Mouse (Mus musculus) midbrain, postnatal 0 days (tissue): ENCODE data around the gene Ahsg. TPM values are rescaled to one million over a fixed set of nuclear protein-coding genes. Genes with fewer than 3 reads are reported as not detected.

ENCODE experiments used
- ATAC-seq: fragments of 200-750 bp; cut with Nextera tagmentation; 2 replicates; pipeline ENCODE4 v1.8.0; 2017; ENCODE audit warnings: moderate number of reproducible peaks, mild to moderate bottlenecking, moderate TSS enrichment, moderate library complexity; ENCODE audit not compliant: low FRiP score
- DNase-seq: peaks from one replicate; pipeline ENCODE4 v3.0.0-alpha.2; 2015; ENCODE audit warnings: low spot score
- H3K27ac ChIP-seq: fragments of 300-500 bp; sonication (generic); 2 replicates; pipeline ENCODE4 v1.5.1; 2014; ENCODE audit warnings: low read depth, mild to moderate bottlenecking, low read length, mixed read lengths
- H3K27me3 ChIP-seq: fragments of 300-500 bp; sonication (generic); 2 replicates; pipeline ENCODE4 v1.6.1; 2014; ENCODE audit warnings: low read length, control low read depth, mixed read lengths; ENCODE audit not compliant: insufficient read depth
- H3K36me3 ChIP-seq: fragments of 300-500 bp; sonication (generic); 2 replicates; pipeline ENCODE4 v1.6.1; 2014; ENCODE audit warnings: low read length, control low read depth, mixed read lengths; ENCODE audit not compliant: insufficient read depth
- H3K4me1 ChIP-seq: fragments of 300-500 bp; sonication (generic); 2 replicates; pipeline ENCODE4 v1.6.1; 2014; ENCODE audit warnings: mild to moderate bottlenecking, control low read depth, antibody characterized with exemption, low read length, mixed read lengths; ENCODE audit not compliant: insufficient read depth
- H3K4me2 ChIP-seq: fragments of 300-500 bp; sonication (generic); 2 replicates; pipeline ENCODE4 v1.6.1; 2014; ENCODE audit warnings: low read depth, mild to moderate bottlenecking, low read length, mixed read lengths; ENCODE audit not compliant: poor library complexity, severe bottlenecking
- H3K4me3 ChIP-seq: fragments of 300-500 bp; sonication (generic); 2 replicates; pipeline ENCODE4 v1.5.1; 2014; ENCODE audit warnings: low read depth, mild to moderate bottlenecking, low read length, moderate library complexity
- H3K9ac ChIP-seq: fragments of 300-500 bp; sonication (generic); replicated peaks from 2 replicates; pipeline ENCODE4 v1.6.1; 2014; ENCODE audit warnings: mild to moderate bottlenecking, low read length, moderate library complexity, mixed read lengths; ENCODE audit not compliant: poor library complexity, severe bottlenecking
- H3K9me3 ChIP-seq: fragments of 300-500 bp; sonication (generic); 2 replicates; pipeline ENCODE4 v1.6.1; 2016; ENCODE audit warnings: low read length, control low read depth
- CTCF ChIP-seq: IDR thresholded peaks from 2 replicates; pipeline ENCODE4 v1.5.1; 2016; ENCODE audit warnings: antibody characterized with exemption, mild to moderate bottlenecking
- WGBS: fragments of 180-500 bp; shearing (Covaris S2); extraction: QIAGEN DNeasy Blood & Tissue Kit; methylation state at CpG from one replicate; pipeline ENCODE4 v1.1.7; 2014; 5-methylcytosine and 5-hydroxymethylcytosine counted together
- polyA plus RNA-seq: library from polyadenylated mRNA; unstranded; fragments of >200 nt; fragmentation: Nextera tagmentation; extraction: Ambion mirVana; gene quantifications from 2 replicates; pipeline ENCODE4 v1.2.1, GENCODE M21; 2015
- total RNA-seq: library from RNA; depleted of rRNA; stranded (reverse); fragments of >200 nt; gene quantifications from 2 replicates; pipeline ENCODE4 v1.2.3, GENCODE M21; 2014

Ahsg gene
- total and polyA plus RNA-seq, 2 experiments from 2014 or later = 0.36 TPM; not detected in 1

GRCm38 (mm10) chr16:22891733-22892154 is 667 bp downstream of the Ahsg start:
- TF ChIP-seq CTCF = no peak
- H3K9me3 ChIP-seq = no peaks in the 10 kb centered on the region
- no peak overlapping the region for H3K4me3 ChIP-seq
- DNase-seq = no peak
- no peak overlapping the region for H3K27ac ChIP-seq
- no peak for ATAC-seq
- no peak overlapping the region for H3K4me2 ChIP-seq
- H3K36me3 ChIP-seq = no peaks in the 10 kb centered on the region
- H3K4me1 ChIP-seq = no peaks in the 10 kb centered on the region
- H3K27me3 ChIP-seq = no peaks in the 10 kb centered on the region
- H3K9ac ChIP-seq = no peak overlapping the region
- 90% methylated on average over 8 of the region's 8 CpGs for WGBS

- ATAC-seq = no peak
- H3K4me3 ChIP-seq = no peak overlapping the region
- H3K27me3 ChIP-seq = no peaks in the 10 kb centered on the region
- no peaks in the 10 kb centered on the region for H3K4me1 ChIP-seq
- no peak overlapping the region for H3K4me2 ChIP-seq
- no peak overlapping the region for H3K9ac ChIP-seq
- no peak overlapping the region for H3K27ac ChIP-seq
- no peaks in the 10 kb centered on the region for H3K36me3 ChIP-seq
- H3K9me3 ChIP-seq = no peaks in the 10 kb centered on the region
- 73% methylated on average over 8 of the region's 8 CpGs for WGBS
- TF ChIP-seq CTCF = no peak
- DNase-seq = no peak
Observed at GRCm38 (mm10) chr16:22894095-22894494, 3.0 kb downstream of the Ahsg start.

GRCm38 (mm10) chr16:22896618-22897017 is 5.5 kb downstream of the Ahsg start:
- H3K4me3 ChIP-seq = no peak overlapping the region
- WGBS = 70% methylated on average over 2 of the region's 2 CpGs

GRCm38 (mm10) chr16:22899346-22899745 is 8.3 kb downstream of the Ahsg start:
- DNase-seq (no peak), ATAC-seq (no peak)
- Histone ChIP-seq H3K27ac (no peak overlapping the region), H3K9me3 (no peaks in the 10 kb centered on the region), H3K27me3 (no peaks in the 10 kb centered on the region), H3K36me3 (no peaks in the 10 kb centered on the region), H3K9ac (no peak overlapping the region), H3K4me1 (no peaks in the 10 kb centered on the region), H3K4me2 (no peak overlapping the region), H3K4me3 (no peak overlapping the region)
- TF ChIP-seq CTCF = no peak
- WGBS = 71% methylated on average over 5 of the region's 5 CpGs

More at GRCm38 (mm10) chr16:22896618-22897017, 5.5 kb downstream of the Ahsg start:
- no peak for DNase-seq
- TF ChIP-seq CTCF = no peak
- ATAC-seq = no peak
- H3K27ac ChIP-seq = no peak overlapping the region
- no peaks in the 10 kb centered on the region for H3K4me1 ChIP-seq
- H3K4me2 ChIP-seq = no peak overlapping the region
- no peaks in the 10 kb centered on the region for H3K9me3 ChIP-seq
- H3K27me3 ChIP-seq = no peaks in the 10 kb centered on the region
- no peaks in the 10 kb centered on the region for H3K36me3 ChIP-seq
- no peak overlapping the region for H3K9ac ChIP-seq

- no peak for TF ChIP-seq CTCF
- DNase-seq (no peak), ATAC-seq (no peak)
- Histone ChIP-seq H3K27me3 (no peaks in the 10 kb centered on the region), H3K27ac (no peak overlapping the region), H3K4me3 (no peak overlapping the region), H3K9ac (no peak overlapping the region), H3K36me3 (no peaks in the 10 kb centered on the region), H3K4me1 (no peaks in the 10 kb centered on the region), H3K9me3 (no peaks in the 10 kb centered on the region), H3K4me2 (no peak overlapping the region)
- 86% methylated on average over 10 of the region's 10 CpGs for WGBS
Observed at GRCm38 (mm10) chr16:22899866-22900570, 8.9 kb downstream of the Ahsg start.

- WGBS = 92% methylated on average over 3 of the region's 3 CpGs
- Histone ChIP-seq H3K9me3 (no peaks in the 10 kb centered on the region), H3K27me3 (no peaks in the 10 kb centered on the region), H3K4me1 (no peaks in the 10 kb centered on the region), H3K4me3 (no peak overlapping the region), H3K27ac (no peak overlapping the region), H3K9ac (no peak overlapping the region), H3K36me3 (no peaks in the 10 kb centered on the region), H3K4me2 (no peak overlapping the region)
- no peak for TF ChIP-seq CTCF
- ATAC-seq = no peak
- DNase-seq = no peak
Observed at GRCm38 (mm10) chr16:22901326-22901725, 10.2 kb downstream of the Ahsg start.
